Mouse (Mus musculus): ENCODE results near the gene Ssh3.
A peak's percentile ranks its signal among the peaks of the same experiment; 100 is the strongest.
"Not testable (repeated sequence)": the region's sequence is repeated elsewhere in the genome, so short reads cannot be mapped to it uniquely, and the experiment has no call there.

The Ssh3 gene

DNA sequence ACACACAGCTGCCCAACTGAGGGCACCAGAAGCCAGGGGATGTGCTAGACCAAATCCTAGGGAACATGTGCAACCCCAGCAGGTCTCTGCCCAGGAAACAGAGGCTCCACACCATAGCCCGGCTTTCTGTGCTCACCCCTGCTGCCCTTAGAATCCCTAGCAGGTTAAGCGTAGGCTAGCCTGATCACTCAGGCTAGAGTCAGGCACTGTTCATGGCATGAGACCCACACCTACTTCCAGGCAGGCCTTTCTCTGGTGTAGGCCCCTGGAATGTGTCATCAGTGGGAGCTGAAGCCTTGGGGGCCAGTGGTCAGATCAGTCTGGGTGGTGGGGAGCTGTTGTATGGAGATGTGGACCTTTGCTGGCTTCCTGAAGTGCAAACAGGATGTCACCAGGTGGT lies 27.6 kb upstream of the Ssh3 start:
- no peak for DNase-seq (ENCODE audit: low spot score in 2 of 2)

DNA sequence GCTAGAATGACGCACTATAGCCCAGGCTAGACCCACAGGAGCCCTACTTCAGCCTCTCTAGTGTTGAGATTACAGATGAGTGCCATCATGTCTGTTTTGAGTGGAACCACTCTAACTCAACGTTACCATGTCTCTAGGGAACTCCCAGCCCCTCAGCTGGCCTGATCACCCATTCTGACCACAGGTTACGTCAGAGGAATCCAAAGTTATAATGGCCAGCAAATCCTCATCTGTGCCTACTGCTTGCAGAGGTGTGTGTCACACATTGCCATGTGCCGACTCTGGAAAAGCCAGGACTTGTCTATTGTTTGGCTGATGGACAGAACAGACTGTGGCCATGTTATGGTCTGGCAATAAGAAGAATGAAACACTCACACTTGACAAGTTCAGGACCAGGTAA lies 26.4 kb upstream of the Ssh3 start:
- DNase-seq (ENCODE audit: low spot score in 2 of 2), result no peak

DNA sequence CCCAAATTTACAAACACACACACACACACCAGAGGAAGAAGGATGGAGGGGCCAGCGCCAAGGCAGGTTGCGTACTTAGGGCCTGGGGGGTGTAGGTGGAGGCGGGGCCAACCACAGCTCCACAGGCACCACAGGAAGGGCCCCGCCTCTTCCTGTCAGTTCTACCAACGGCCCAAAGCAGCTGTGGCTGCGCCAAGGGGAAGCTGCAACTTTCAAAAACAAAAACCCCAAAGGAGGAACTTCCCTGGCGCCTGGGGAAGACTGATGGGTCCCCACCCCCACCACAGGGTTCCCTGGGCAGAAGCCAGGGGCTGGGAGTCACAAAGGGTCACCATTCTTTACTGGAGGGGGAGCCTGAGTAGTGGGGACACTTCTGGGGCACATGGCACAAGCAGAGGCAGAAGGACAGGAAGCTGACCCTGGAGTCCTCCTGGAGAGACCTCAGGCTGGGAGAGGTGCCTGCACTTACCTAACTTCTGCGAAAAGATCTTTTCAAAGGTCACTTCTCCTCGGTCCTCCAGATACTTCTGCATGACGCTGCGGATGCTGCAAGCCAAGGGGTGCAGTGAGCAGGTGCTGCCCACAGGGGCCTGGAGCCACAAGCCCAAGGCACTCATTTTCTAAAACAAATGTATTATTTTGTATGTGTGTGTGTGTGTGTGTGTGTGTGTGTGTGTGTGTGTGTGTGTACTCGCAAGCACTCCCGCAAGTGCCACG lies 25.6 kb upstream of the Ssh3 start:
- DNase-seq (ENCODE audit: low spot score in 2 of 2), result peak in 1 of 2 experiments; percentile 45

DNA sequence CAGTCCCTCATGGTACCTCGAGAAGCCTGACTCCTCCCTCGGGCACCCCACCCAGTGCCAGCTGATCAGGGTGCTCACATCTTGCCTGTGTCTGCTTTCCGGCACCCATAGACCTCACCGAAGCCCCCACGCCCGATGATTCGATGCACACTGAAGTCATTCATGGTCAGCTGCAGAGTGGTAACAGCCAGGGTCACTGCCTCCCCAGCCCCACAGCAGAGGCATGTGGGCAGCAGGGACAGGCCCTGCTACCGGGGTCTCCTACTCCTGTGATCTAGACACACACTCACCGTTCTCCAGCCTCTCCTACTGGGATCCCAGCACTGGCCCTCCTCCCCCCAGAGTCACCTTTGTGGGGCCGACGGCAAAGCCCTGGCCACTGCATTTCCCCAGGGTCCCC lies 22.2 kb upstream of the Ssh3 start:
- DNase-seq (ENCODE audit: low spot score in 2 of 2), result no peak

DNA sequence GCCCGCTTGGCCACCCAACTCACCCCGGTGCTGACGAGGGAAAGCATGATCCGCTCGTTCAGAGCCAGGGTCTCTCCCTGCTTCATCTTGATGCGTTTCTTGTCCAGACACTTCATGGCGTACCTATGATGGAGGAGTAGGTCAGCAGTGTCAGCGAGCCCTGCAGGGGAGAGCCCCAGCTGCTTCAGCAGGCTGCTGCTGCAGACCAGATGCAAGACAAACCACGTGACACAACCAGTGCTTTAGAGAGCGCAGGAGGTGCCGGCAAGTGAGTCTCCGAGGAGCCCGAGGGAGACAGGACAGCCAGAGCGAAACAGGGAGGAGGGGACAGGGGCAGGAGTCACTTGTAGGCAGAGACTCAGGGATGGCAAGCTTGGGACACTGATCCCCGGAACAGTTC lies 21.8 kb upstream of the Ssh3 start:
- DNase-seq (ENCODE audit: low spot score in 2 of 2), result no peak

DNA sequence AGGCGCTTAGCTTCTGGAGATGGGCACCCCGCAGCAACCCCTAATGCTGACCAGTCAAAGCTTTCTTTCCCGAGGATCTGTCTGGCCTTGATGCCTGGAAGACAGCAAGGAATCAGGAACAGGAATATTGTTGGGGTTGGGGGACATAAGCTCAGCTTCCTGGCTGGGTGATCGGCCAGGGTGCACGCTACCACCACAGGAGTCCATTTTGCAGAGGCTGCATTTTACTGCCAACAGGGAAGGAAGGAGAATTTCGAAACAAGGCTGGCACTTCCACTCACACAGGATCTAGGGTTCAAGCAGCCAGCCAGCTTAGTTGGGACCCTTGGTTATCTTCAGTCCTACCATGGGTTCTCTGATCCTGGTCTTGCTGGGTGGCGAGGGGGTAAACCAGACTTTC lies 14.7 kb upstream of the Ssh3 start:
- DNase-seq (ENCODE audit: low spot score in 2 of 2), result no peak

DNA sequence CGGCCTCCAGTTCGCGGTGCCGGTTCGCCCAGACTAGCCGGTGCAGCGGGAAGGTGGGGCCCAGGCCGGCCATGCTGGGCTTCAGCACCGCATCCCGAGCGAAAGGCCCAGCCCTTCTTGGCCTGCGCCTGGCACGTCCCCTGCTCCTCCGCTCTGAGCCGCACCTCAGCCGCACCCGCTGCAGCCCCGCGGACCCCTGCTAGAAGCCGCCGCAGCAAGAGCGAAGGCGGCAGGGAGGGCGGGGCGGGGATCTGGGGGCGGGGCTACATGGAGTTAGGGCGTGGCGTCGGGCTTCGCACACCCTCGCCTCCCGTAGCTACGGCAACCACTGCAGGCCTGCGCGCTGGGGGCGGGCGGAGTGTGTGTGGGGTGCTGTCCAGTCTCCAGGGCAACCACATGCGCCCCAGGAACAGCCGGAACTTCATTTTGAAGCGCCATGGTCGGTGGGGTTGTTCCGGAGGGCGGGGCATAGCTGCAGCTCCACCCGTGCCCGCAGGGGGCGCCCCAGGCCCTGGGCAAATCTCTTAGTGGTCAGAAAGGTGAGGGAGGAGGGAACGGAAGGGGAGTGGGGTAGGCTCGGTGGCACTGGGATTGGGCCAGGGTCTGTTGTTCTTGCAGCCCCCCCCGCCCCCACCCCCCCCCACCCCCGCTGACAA lies 14.0 kb upstream of the Ssh3 start, which contains the start of gene Ankrd13d:
Ankrd13d (minus strand) TSS at position 240 of the 656 bp plus-strand sequence.
- DNase-seq (ENCODE audit: low spot score in 2 of 2), result peak; percentile 91 to 94

DNA sequence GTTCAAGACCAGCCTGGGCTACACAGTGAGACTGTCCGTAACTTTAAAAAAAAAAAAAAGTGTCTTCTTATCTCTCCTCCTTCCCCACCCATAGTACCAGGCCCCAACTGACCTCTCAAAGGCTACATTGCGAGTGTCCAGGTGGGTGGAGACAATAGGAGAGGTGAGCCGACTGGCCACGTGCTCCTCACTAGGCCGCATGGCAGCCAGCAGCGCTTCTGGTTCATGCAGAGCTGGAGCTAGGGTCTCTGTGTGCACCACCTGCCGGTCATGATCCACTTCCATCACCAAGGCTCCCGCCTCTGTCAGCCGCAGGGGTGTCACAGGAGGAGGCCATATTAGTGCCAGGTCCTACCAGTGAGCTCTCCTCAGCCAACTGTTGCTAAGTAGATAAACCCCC lies 11.4 kb upstream of the Ssh3 start:
- DNase-seq (ENCODE audit: low spot score in 2 of 2), result no peak

DNA sequence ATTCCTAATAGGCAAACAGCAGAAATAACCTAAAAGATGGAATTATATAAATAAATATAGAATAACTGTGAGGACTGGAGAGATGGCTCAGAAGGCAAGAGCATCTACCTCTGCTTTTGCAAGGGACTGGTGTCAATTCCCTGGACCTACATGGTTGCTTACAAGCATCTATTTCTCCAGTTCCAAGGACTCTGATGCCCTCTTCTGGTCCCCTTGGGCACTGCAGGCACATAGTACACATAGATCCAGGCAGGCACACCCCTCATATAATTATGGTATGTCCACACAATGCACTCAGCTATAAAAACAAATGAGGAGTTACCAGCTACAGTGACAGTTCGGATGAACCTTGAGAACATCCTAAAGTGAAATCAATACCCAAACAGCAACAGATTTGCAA lies 10.5 kb upstream of the Ssh3 start:
- no peak for DNase-seq (ENCODE audit: low spot score in 2 of 2)

DNA sequence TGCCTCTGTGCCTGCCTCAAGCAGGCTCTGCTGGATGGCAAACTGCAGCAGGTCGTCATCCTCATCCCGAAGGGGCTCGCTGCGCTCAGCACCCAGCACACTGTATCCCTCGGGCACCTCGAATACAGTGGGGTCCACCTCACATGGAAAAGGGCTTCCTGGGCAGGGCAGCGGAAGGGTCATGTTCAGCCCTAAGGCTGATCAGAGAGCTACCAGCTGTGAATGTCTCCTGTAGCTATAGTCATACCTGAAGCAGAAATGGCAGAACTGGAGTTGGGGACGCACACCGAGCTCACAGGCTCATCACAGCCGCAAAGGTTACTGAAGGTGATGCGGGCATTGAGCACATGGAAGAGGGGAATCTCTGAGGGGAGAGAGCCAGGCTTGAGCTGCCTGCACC lies 2.0 kb upstream of the Ssh3 start:
- DNase-seq (ENCODE audit: low spot score in 2 of 2), result no peak

DNA sequence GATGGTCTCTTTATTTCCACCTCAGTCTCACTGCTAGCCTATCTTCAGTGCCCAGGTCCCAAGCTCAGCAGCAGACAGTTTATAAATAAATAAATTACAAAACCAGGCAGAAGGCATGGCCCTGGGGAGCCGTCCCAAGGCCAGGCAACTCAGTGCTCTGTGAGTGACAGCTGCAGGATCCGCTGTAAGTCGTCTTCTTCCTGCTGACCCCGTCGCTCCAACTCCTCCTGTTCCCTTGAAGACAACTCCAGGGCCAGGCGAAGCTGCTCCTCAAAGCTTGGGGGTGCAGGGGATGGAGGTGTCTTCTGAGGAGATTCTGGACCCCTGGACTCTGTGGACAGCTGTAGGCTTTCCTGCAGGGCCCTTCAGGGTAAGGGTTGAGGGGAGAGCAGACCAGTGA lies 1.2 kb upstream of the Ssh3 start:
- peak in 1 of 2 experiments; percentile 4 for DNase-seq (ENCODE audit: low spot score in 2 of 2)

DNA sequence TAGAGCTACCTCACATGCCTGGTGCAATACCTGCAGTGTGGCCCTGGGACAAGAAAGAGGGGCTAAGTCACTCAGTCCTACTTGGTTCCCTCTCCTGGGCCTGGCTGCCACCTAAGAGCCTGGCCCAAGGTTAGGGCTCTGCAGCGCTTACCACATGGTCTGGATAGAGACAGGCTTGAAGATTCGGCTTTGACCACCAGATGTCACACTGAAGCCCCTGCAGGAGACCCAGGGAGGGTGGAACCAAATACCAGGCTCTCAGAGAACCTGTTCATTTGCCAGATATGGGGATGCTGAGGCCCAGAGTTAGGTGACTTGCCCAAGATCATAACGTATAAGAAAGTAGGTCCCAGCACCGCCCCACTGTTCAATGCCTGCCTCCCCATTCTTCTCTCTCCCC lies 3.0 kb downstream of the Ssh3 start:
- no peak for DNase-seq (ENCODE audit: low spot score in 2 of 2)

DNA sequence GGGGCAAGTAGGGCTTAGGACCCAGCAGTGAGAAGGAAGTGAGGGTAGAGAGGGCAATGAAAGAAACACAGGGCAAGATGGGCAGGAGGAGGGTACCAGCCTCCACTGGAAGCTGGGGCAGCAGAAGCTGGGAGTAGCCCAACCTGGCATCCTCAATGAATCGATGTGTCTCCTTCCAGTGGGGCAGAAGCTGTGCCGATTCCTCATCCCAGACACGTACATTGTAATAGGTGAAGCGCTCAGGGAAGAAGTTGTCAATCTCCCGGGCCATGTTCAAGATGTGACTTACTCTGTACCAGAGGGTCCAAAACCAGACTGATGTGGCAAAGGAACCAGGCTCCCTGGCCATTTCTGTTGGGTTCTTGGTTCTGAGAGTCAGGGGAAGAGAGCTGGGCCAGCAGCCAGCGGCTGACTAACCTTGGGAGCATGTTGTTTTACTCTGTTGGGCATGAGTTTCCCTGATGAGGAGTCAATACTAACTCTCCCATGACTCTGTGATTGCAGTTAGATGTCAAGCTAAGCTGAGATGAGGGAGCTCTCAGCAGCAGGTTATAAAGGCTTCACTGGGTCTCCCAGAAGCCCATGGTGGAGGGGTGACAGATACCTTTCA lies 4.7 kb downstream of the Ssh3 start:
- no peak for DNase-seq (ENCODE audit: low spot score in 2 of 2)

DNA sequence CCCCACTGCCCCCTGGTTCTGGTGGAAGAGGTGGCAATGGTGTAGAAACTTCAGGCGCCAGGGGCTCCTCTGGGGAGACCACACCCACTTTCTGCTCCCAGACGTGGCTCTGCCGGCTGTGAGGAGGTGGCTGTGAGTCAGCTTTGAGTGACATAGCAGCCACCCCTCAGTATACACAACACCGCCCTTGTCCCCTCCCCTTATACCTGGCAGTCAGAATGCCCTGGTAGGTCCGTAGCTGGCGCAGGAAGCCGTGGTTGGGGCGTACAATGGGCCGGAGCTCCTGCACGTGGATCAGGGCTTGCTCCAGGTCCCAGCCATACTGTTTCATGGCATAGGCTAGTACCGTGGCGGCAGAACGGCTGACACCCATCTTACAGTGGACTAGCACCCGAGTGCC lies 5.3 kb downstream of the Ssh3 start:
- DNase-seq (ENCODE audit: low spot score in 2 of 2), result no peak

DNA sequence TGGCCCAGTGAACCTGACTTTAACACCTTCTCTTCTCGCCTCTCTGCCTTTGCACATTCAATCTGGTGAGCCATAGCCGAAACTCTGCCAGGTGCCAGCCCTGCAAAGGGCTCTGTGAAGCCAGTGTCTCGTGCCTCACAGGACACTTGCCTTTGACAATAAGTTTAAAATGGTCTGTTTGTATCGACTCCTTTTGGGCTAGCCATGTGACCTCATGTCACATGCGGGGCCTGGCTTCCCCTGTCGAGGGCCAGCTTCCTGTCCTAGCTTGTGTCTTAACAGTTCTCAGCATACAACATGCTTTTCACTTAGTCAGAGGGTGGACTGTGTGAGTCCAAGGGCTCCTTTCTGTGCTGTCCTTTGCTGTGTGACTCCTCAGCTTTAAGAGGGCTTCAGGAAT lies 6.2 kb downstream of the Ssh3 start:
- DNase-seq (ENCODE audit: low spot score in 2 of 2), result no peak

DNA sequence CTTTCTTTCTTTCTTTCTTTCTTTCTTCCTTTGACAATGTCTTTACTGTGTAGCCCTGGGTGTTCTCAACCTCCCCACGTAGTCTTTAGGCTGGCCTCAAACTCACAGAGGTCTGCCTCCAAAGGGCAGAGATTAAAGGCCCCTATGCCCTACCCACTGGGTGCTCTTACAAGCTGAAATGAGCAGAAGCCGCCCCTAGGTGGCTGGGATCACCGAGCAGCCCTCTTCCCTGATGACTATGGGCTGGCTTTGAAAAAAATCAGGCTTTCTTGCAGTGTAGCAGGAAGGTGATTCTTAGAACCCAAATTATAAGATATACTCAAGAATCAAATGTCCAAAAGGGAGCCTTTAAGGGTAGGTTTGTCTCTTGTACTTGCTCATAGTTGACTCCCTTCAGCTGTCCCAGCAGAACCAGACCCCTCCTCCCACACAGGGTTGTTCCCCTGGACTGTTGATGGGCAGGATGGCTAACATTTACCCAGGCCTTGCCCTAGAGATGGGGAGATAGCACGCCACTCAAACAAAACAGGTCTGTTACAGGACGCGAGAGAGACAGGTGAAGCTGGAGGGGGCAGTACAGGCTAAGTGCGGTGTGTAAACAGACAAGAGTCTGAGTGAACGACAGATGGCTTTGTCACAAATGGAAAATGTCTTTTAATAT lies 7.8 kb downstream of the Ssh3 start:
- DNase-seq (ENCODE audit: low spot score in 2 of 2), result no peak

DNA sequence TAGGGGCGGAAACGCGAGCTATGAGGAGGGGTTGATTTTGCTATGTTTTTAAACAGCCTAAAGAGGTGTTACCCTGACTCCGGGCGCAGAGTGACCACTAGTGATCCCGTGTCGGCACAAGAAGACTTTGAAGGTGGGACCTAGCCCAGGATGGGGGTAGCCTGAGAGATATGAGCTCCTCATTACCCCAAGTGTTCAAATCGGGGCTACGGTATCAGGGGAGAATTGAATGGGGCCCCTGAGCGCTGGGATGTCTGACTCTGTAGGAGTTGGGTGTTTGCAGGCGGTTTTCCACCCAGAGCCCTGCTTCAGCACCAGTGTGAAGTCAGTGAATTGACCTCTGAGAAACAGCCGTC lies 11.1 kb downstream of the Ssh3 start:
- no peak for DNase-seq (ENCODE audit: low spot score in 2 of 2)

DNA sequence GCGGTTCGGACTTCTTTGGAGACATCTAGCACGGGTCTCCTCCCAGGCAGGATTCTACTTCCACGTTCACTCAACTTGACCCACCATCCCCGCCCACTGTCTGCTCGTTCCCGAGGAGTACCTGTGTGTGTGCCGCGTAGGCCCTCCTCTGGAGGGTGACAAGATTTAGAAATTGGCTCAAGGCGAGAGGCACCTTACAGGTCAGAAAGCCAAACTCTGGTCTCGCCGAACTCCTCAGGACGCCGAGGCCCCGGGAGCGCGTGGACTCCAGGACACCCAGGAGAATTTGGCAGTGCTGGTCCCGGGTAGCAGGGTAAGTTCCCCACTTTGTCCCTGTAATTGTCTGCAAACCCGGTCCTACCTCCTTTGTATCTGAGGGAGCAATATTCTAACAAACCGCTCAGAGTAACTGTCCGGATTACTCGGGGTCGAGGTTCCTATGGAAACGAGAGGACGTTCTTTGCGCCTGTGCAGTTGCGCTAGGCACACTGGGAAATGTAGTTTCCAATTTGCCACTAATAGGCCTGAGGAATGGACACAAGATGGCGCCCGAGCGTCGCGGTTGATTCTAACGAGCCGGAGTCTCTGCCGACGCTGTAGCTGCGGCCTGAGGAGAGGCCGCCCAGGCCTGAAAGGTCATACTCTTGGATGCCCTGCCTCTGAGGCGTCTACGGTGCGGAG lies 11.6 kb downstream of the Ssh3 start:
- DNase-seq (ENCODE audit: low spot score in 2 of 2), result peak; percentile 76 to 91

DNA sequence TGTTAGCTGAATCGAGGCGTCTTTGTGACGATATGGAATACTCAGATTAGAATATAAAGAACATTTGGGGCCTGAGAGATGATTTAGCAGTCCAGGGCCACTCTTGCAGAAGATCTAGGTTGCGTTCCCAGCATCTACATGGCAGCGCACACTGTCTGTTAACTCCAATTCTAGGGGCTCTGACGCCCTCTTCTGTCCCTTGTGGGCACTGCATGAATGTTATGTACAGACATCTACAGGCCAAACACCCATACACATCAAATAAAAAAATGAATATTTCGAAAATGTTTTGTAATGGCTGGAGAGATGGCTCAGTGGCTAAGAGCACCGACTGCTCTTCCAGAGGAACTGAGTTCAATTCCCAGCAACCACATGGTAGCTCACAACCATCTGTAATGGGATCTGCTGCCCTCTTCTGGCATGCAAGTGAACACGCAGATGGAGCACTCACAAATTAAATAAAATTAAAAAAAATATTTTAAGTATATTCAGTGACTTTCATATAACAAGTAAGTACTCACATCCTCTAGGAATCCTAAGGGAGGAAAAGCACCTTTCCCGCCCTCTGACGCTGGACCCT lies 13.3 kb downstream of the Ssh3 start:
- no peak for DNase-seq (ENCODE audit: low spot score in 2 of 2)

DNA sequence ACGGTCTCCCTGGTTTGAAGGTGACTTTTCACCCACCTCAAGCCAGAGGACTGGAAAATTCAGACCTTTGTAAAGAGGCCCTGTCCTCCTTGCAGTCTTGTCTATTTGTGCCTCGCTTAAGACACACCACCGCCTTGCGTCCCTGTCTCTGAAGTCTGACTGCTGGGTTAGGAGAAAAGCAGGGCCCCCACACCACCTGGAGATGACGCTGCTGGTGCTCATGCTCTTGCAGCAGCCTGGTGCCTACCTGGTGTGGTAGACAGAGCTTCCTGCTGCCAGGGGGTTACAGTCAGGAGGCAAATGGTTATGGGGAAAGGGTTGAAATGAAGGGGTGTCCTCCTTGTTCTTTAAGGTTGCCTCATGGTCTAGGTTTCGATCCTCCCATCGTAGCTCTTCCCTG lies 14.8 kb downstream of the Ssh3 start:
- no peak for DNase-seq (ENCODE audit: low spot score in 2 of 2)

DNA sequence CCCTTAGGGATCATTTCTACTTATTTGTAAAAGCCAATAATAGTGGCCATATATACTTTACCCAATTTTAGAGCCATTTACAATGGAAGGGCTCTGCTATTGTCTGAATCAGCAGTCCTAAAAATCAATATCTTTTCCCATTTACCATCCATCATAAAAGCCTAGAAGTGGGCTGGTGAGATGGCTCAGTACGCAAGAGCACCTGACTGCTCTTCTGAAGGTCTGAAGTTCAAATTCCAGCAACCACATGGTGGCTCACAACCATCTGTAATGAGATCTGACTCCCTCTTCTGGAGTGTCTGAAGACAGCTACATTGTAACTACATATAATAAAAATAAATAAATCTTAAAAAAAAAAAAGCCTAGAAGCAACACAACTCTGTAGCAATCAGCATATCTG lies 20.3 kb downstream of the Ssh3 start:
- DNase-seq (ENCODE audit: low spot score in 2 of 2), result not testable (repeated sequence)

DNA sequence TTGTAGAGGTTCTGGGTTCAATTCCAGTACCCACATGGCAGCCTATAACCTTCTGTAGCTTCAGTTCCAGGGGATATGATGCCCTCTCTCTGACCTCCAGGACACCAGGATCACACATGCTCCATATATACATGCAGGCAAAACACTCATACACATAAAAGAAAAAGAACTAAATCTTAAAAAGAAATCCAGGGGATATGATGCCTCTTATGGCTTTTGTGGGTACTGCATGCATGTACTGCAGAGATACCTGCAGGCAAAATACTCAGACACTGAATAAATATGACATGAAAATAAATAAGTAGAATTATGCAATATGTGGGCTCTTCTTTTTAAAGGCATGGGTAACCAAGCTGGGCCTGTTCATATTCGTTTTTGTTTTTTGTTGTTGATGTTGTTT lies 22.0 kb downstream of the Ssh3 start:
- no peak for DNase-seq (ENCODE audit: low spot score in 2 of 2)

Data from frontal cortex, postnatal 10 days (tissue).